Mouse (Mus musculus): Measurements from ENCODE around the gene Ttll13. TPM values are rescaled to one million over a fixed set of nuclear protein-coding genes. Genes with fewer than 3 reads are reported as not detected.

Ttll13 gene
- polyA plus RNA-seq, 1 experiment from 2014 or later, result 1.2 TPM

GRCm38 (mm10) chr7:80297041-80297440 lies 50.9 kb downstream of the Ttll13 start:
- Histone ChIP-seq H3K9ac (ENCODE audit: low read length) (no peak overlapping the region; the same call in 1 of the 2 replicates), H3K27ac (ENCODE audit: low read depth, low read length) (no peak overlapping the region), H3K4me2 (ENCODE audit: low read depth, low read length, severe bottlenecking) (no peak overlapping the region), H3K27me3 (ENCODE audit: control insufficient read depth, insufficient read depth, low read length) (no peaks in the 10 kb centered on the region), H3K4me1 (replicated peaks; ENCODE audit: control insufficient read depth, insufficient read depth, low read length) (peaks cover 12% of the 10 kb centered on the region; the same call in 1 of the 2 replicates), H3K36me3 (ENCODE audit: control insufficient read depth, insufficient read depth, low read length) (peaks cover 12% of the 10 kb centered on the region; the same call in 1 of the 2 replicates), H3K4me3 (ENCODE audit: low read depth, low read length) (no peak overlapping the region), H3K9me3 (ENCODE audit: control insufficient read depth, low read length) (no peaks in the 10 kb centered on the region)
- 89% methylated on average over 3 of the region's 3 CpGs for WGBS
- no peak for ATAC-seq (replicated peaks; ENCODE audit: low FRiP score)
- no peak for DNase-seq (ENCODE audit: low spot score)

DNA sequence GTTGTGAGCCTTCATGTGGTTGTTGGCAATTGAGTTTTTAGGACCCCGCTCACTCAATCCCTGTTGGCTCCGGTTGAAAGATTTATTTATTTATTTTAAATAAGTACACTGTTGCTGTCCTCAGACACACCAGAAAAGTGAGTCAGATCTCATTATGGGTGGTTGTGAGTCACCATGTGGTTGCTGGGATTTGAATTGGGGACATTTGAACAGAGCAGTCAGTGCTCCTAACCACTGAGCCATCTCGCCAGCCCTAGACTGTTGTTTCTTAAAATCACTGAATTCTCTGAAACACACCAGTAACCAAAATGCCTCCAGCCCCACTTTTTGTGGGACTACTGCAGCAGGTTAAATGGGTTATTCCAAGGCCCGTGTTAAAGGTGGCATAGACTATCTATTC lies 52.6 kb downstream of the Ttll13 start:
- WGBS, result 95% methylated on average over 4 of the region's 4 CpGs
- H3K27ac ChIP-seq (ENCODE audit: low read depth, low read length), result no peak overlapping the region
- H3K27me3 ChIP-seq (ENCODE audit: control insufficient read depth, insufficient read depth, low read length), result no peaks in the 10 kb centered on the region
- no peak overlapping the region for H3K4me2 ChIP-seq (ENCODE audit: low read depth, low read length, severe bottlenecking)
- H3K9me3 ChIP-seq (ENCODE audit: control insufficient read depth, low read length), result no peaks in the 10 kb centered on the region
- DNase-seq (ENCODE audit: low spot score) (no peak), ATAC-seq (replicated peaks; ENCODE audit: low FRiP score) (no peak)
- H3K36me3 ChIP-seq (ENCODE audit: control insufficient read depth, insufficient read depth, low read length), result peaks cover 15% of the 10 kb centered on the region; the same call in 1 of the 2 replicates
- H3K4me1 ChIP-seq (replicated peaks; ENCODE audit: control insufficient read depth, insufficient read depth, low read length), result peaks cover 12% of the 10 kb centered on the region; the same call in 1 of the 2 replicates
- H3K9ac ChIP-seq (ENCODE audit: low read length), result no peak overlapping the region
- H3K4me3 ChIP-seq (ENCODE audit: low read depth, low read length), result no peak overlapping the region

GRCm38 (mm10) chr7:80299568-80299967 lies 53.4 kb downstream of the Ttll13 start:
- Histone ChIP-seq H3K36me3 (ENCODE audit: control insufficient read depth, insufficient read depth, low read length) (peaks cover 15% of the 10 kb centered on the region; the same call in 1 of the 2 replicates), H3K27me3 (ENCODE audit: control insufficient read depth, insufficient read depth, low read length) (no peaks in the 10 kb centered on the region), H3K4me2 (ENCODE audit: low read depth, low read length, severe bottlenecking) (no peak overlapping the region), H3K27ac (ENCODE audit: low read depth, low read length) (no peak overlapping the region), H3K4me1 (replicated peaks; ENCODE audit: control insufficient read depth, insufficient read depth, low read length) (peaks cover 12% of the 10 kb centered on the region; the same call in 1 of the 2 replicates), H3K9me3 (ENCODE audit: control insufficient read depth, low read length) (no peaks in the 10 kb centered on the region), H3K9ac (ENCODE audit: low read length) (no peak overlapping the region), H3K4me3 (ENCODE audit: low read depth, low read length) (no peak overlapping the region)
- ATAC-seq (replicated peaks; ENCODE audit: low FRiP score) (no peak), DNase-seq (ENCODE audit: low spot score) (no peak)
- 96% methylated on average over 3 of the region's 3 CpGs for WGBS

- 91% methylated on average over 2 of the region's 2 CpGs for WGBS
- H3K4me1 ChIP-seq (replicated peaks; ENCODE audit: control insufficient read depth, insufficient read depth, low read length), result peaks cover 9% of the 10 kb centered on the region; the same call in 1 of the 2 replicates
- no peak overlapping the region for H3K4me3 ChIP-seq (ENCODE audit: low read depth, low read length)
- no peak for ATAC-seq (replicated peaks; ENCODE audit: low FRiP score)
- DNase-seq (ENCODE audit: low spot score), result no peak
- peaks cover 21% of the 10 kb centered on the region; the same call in 1 of the 2 replicates for H3K36me3 ChIP-seq (ENCODE audit: control insufficient read depth, insufficient read depth, low read length)
- no peaks in the 10 kb centered on the region for H3K9me3 ChIP-seq (ENCODE audit: control insufficient read depth, low read length)
- H3K4me2 ChIP-seq (ENCODE audit: low read depth, low read length, severe bottlenecking), result no peak overlapping the region
- no peak overlapping the region for H3K9ac ChIP-seq (ENCODE audit: low read length)
- no peak overlapping the region for H3K27ac ChIP-seq (ENCODE audit: low read depth, low read length)
- H3K27me3 ChIP-seq (ENCODE audit: control insufficient read depth, insufficient read depth, low read length), result no peaks in the 10 kb centered on the region
Observed at GRCm38 (mm10) chr7:80301522-80301921, 55.3 kb downstream of the Ttll13 start.

GRCm38 (mm10) chr7:80307766-80308165 lies 61.6 kb downstream of the Ttll13 start:
- H3K9ac ChIP-seq (ENCODE audit: low read length), result no peak overlapping the region
- WGBS, result 83% methylated on average over 3 of the region's 3 CpGs
- no peak for DNase-seq (ENCODE audit: low spot score)
- H3K27ac ChIP-seq (ENCODE audit: low read depth, low read length), result no peak overlapping the region
- ATAC-seq (replicated peaks; ENCODE audit: low FRiP score), result no peak
- no peak overlapping the region for H3K4me3 ChIP-seq (ENCODE audit: low read depth, low read length)
- no peaks in the 10 kb centered on the region for H3K4me1 ChIP-seq (replicated peaks; ENCODE audit: control insufficient read depth, insufficient read depth, low read length)
- H3K4me2 ChIP-seq (ENCODE audit: low read depth, low read length, severe bottlenecking), result no peak overlapping the region
- no peaks in the 10 kb centered on the region for H3K27me3 ChIP-seq (ENCODE audit: control insufficient read depth, insufficient read depth, low read length)
- peaks cover 24% of the 10 kb centered on the region for H3K36me3 ChIP-seq (ENCODE audit: control insufficient read depth, insufficient read depth, low read length)
- no peaks in the 10 kb centered on the region for H3K9me3 ChIP-seq (ENCODE audit: control insufficient read depth, low read length)

Other genes with a start within 250 kb of the Ttll13 start
- 27.9 and 33.0 TPM in 2 replicates for gene Zfp710, start 221.6 kb upstream of the Ttll13 start, polyA plus RNA-seq (2014; fragmentation: Nextera tagmentation; extraction: Ambion mirVana)
- gene Idh2, start 131.0 kb upstream of the Ttll13 start, polyA plus RNA-seq (2014; fragmentation: Nextera tagmentation; extraction: Ambion mirVana), result 403 and 425 TPM in 2 replicates
- gene Sema4b, start 59.5 kb upstream of the Ttll13 start, polyA plus RNA-seq (2014; fragmentation: Nextera tagmentation; extraction: Ambion mirVana), result 15.7 and 17.3 TPM in 2 replicates
- gene Cib1, start 13.6 kb upstream of the Ttll13 start, polyA plus RNA-seq (2014; fragmentation: Nextera tagmentation; extraction: Ambion mirVana), result 51.4 and 58.1 TPM in 2 replicates
- 5.3 and 5.7 TPM in 2 replicates for gene Gdpgp1, start 13.5 kb upstream of the Ttll13 start, polyA plus RNA-seq (2014; fragmentation: Nextera tagmentation; extraction: Ambion mirVana)
- 50.4 and 53.8 TPM in 2 replicates for gene Ngrn, start 14.8 kb downstream of the Ttll13 start, polyA plus RNA-seq (2014; fragmentation: Nextera tagmentation; extraction: Ambion mirVana)
- gene Vps33b, start 23.3 kb downstream of the Ttll13 start, polyA plus RNA-seq (2014; fragmentation: Nextera tagmentation; extraction: Ambion mirVana), result 20.6 and 21.3 TPM in 2 replicates
- gene Prc1, start 48.1 kb downstream of the Ttll13 start, polyA plus RNA-seq (2014; fragmentation: Nextera tagmentation; extraction: Ambion mirVana), result 263 and 281 TPM in 2 replicates
- gene Rccd1, start 78.1 kb downstream of the Ttll13 start, polyA plus RNA-seq (2014; fragmentation: Nextera tagmentation; extraction: Ambion mirVana), result 16.9 and 20.2 TPM in 2 replicates
- gene Unc45a, start 94.6 kb downstream of the Ttll13 start, polyA plus RNA-seq (2014; fragmentation: Nextera tagmentation; extraction: Ambion mirVana), result 31.1 and 36.1 TPM in 2 replicates
- gene Hddc3, start 96.7 kb downstream of the Ttll13 start, polyA plus RNA-seq (2014; fragmentation: Nextera tagmentation; extraction: Ambion mirVana), result 23.8 and 31.0 TPM in 2 replicates
- 16.1 and 18.8 TPM in 2 replicates for gene Man2a2, start 125.0 kb downstream of the Ttll13 start, polyA plus RNA-seq (2014; fragmentation: Nextera tagmentation; extraction: Ambion mirVana)
- 7.7 and 8.3 TPM in 2 replicates for gene Fes, start 141.6 kb downstream of the Ttll13 start, polyA plus RNA-seq (2014; fragmentation: Nextera tagmentation; extraction: Ambion mirVana)
- gene Furin, start 159.1 kb downstream of the Ttll13 start, polyA plus RNA-seq (2014; fragmentation: Nextera tagmentation; extraction: Ambion mirVana), result 6.0 and 6.2 TPM in 2 replicates

Data from forebrain, embryonic 11.5 days (tissue).